Mouse (Mus musculus) neural tube, embryonic 12.5 days (tissue): ENCODE measurements around the gene Itgam. TPM values are rescaled to one million over a fixed set of nuclear protein-coding genes. Genes with fewer than 3 reads are reported as not detected.

Source experiments
- ATAC-seq: fragments of 200-750 bp; cut with Nextera tagmentation; 2 replicates; pipeline ENCODE4 v1.8.0; 2017; ENCODE audit warnings: low read depth, mild to moderate bottlenecking, moderate TSS enrichment, moderate library complexity; ENCODE audit not compliant: low FRiP score
- H3K27ac ChIP-seq: fragments of 300-500 bp; sonication (generic); 2 replicates; pipeline ENCODE4 v1.5.1; 2016
- H3K27me3 ChIP-seq: fragments of 300-500 bp; sonication (generic); replicated peaks from 2 replicates; pipeline ENCODE4 v1.6.1; 2016; ENCODE audit warnings: mild to moderate bottlenecking
- H3K36me3 ChIP-seq: fragments of 300-500 bp; sonication (generic); 2 replicates; pipeline ENCODE4 v1.6.1; 2016; ENCODE audit warnings: mild to moderate bottlenecking
- H3K4me1 ChIP-seq: fragments of 300-500 bp; sonication (generic); 2 replicates; pipeline ENCODE4 v1.6.1; 2016
- H3K4me2 ChIP-seq: fragments of 300-500 bp; sonication (generic); replicated peaks from 2 replicates; pipeline ENCODE4 v1.6.1; 2016; ENCODE audit warnings: mild to moderate bottlenecking
- H3K4me3 ChIP-seq: fragments of 300-500 bp; sonication (generic); 2 replicates; pipeline ENCODE4 v1.5.1; 2016
- H3K9ac ChIP-seq: fragments of 300-500 bp; sonication (generic); 2 replicates; pipeline ENCODE4 v1.6.1; 2016; ENCODE audit warnings: mild to moderate bottlenecking
- H3K9me3 ChIP-seq: fragments of 300-500 bp; sonication (generic); 2 replicates; pipeline ENCODE4 v1.6.1; 2016; ENCODE audit warnings: mild to moderate bottlenecking
- WGBS: fragments of 180-500 bp; shearing (Covaris S2); methylation state at CpG from one replicate; pipeline ENCODE4 v1.1.7; 2016; 5-methylcytosine and 5-hydroxymethylcytosine counted together
- polyA plus RNA-seq: library from polyadenylated mRNA; unstranded; fragments of >200 nt; fragmentation: Nextera tagmentation; extraction: Ambion mirVana; gene quantifications from 2 replicates; pipeline ENCODE4 v1.2.1, GENCODE M21; 2016

Itgam gene
- polyA plus RNA-seq, 1 experiment from 2014 or later: 0.91 TPM

GRCm38 (mm10) chr7:128063211-128063781 lies 856 bp downstream of the Itgam start:
- Histone ChIP-seq H3K27ac (no peak overlapping the region), H3K4me2 (no peak overlapping the region), H3K4me3 (no peak overlapping the region), H3K27me3 (no peaks in the 10 kb centered on the region), H3K9ac (no peak overlapping the region), H3K36me3 (no peaks in the 10 kb centered on the region), H3K4me1 (no peaks in the 10 kb centered on the region), H3K9me3 (no peaks in the 10 kb centered on the region)
- no peak for ATAC-seq
- WGBS: 81% methylated on average over 6 of the region's 6 CpGs

DNA sequence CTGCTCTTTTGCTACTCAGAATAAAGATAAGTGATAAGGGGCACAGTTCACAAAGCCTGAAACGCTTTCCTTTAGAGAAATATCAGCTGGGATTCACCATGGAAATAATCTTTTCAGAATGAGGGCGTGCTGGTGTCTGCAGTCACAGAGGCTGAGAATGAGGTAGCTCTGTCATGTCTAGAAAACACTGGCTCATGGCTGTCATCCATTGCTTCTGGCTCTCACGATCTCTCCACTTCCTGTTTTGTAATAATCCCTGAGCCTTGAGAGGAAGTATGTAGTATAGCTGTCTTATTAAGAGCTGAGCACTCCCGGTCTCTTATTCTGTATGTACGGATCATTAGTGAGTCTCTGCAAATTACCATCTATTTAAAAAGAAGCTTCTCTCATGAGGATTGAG lies 3.1 kb downstream of the Itgam start:
- 88% methylated on average over 5 of the region's 5 CpGs for WGBS
- no peaks in the 10 kb centered on the region for H3K36me3 ChIP-seq
- ATAC-seq: no peak
- H3K4me1 ChIP-seq: no peaks in the 10 kb centered on the region
- no peaks in the 10 kb centered on the region for H3K9me3 ChIP-seq
- no peak overlapping the region for H3K4me3 ChIP-seq
- H3K4me2 ChIP-seq: no peak overlapping the region
- no peaks in the 10 kb centered on the region for H3K27me3 ChIP-seq
- no peak overlapping the region for H3K9ac ChIP-seq
- H3K27ac ChIP-seq: no peak overlapping the region

- Histone ChIP-seq H3K9ac (no peak overlapping the region), H3K4me2 (no peak overlapping the region), H3K4me1 (no peaks in the 10 kb centered on the region), H3K27me3 (no peaks in the 10 kb centered on the region), H3K36me3 (no peaks in the 10 kb centered on the region), H3K4me3 (no peak overlapping the region), H3K9me3 (no peaks in the 10 kb centered on the region), H3K27ac (no peak overlapping the region)
- ATAC-seq: no peak
- 63% methylated on average over 3 of the region's 3 CpGs for WGBS
Observed at GRCm38 (mm10) chr7:128067847-128068246, 5.4 kb downstream of the Itgam start.

GRCm38 (mm10) chr7:128069844-128070243 lies 7.4 kb downstream of the Itgam start:
- Histone ChIP-seq H3K27ac (no peak overlapping the region), H3K27me3 (no peaks in the 10 kb centered on the region), H3K36me3 (no peaks in the 10 kb centered on the region), H3K9ac (no peak overlapping the region), H3K4me2 (no peak overlapping the region), H3K9me3 (no peaks in the 10 kb centered on the region), H3K4me3 (no peak overlapping the region), H3K4me1 (no peaks in the 10 kb centered on the region)
- WGBS: 71% methylated on average over 2 of the region's 2 CpGs
- no peak for ATAC-seq

GRCm38 (mm10) chr7:128071816-128072215 lies 9.4 kb downstream of the Itgam start:
- H3K4me1 ChIP-seq: no peaks in the 10 kb centered on the region
- H3K9me3 ChIP-seq: no peaks in the 10 kb centered on the region
- H3K4me3 ChIP-seq: no peak overlapping the region
- 78% methylated on average over 4 of the region's 4 CpGs for WGBS
- H3K27me3 ChIP-seq: no peaks in the 10 kb centered on the region
- no peak overlapping the region for H3K9ac ChIP-seq
- H3K4me2 ChIP-seq: no peak overlapping the region
- H3K27ac ChIP-seq: no peak overlapping the region
- no peak for ATAC-seq
- H3K36me3 ChIP-seq: no peaks in the 10 kb centered on the region

DNA sequence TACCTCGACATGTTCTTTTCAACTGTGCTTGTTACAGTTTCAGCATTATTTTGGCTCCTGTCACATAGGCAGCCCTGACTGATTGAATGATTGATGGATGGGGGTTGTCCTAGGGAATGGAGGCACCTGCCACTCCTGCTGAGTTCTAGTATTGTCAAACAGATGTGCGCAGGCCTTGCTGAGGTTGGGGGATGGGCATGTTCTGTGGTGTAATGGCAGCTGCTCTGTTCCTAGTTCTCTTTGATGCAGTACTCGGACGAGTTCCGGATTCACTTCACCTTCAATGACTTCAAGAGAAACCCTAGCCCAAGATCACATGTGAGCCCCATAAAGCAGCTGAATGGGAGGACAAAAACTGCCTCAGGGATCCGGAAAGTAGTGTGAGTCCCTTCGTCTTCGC lies 17.6 kb downstream of the Itgam start:
- Histone ChIP-seq H3K9me3 (no peaks in the 10 kb centered on the region), H3K9ac (no peak overlapping the region), H3K27me3 (no peaks in the 10 kb centered on the region), H3K36me3 (no peaks in the 10 kb centered on the region), H3K4me2 (no peak overlapping the region), H3K4me3 (no peak overlapping the region), H3K4me1 (no peaks in the 10 kb centered on the region), H3K27ac (no peak overlapping the region)
- ATAC-seq: no peak
- WGBS: 69% methylated on average over 8 of the region's 8 CpGs

DNA sequence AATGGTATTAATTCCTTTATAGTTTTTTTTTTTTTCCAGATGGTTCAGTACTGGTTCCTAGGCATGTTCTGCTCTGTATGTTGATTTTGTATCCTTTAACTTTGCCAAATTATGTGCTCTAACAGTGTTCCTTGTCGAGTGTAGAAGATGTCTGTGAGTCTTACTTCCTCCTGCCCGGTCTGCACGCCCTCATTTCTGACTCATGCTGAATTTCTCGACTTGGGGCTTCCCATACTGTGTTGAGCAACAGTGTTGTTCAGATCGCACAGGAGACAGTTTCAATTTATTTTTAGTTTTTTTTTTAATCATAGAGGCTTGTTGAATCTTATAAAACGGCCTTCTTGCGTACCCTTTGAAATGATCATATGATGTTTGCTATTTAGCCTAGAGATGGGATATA lies 26.7 kb downstream of the Itgam start:
- no peak for ATAC-seq
- WGBS: 87% methylated on average over 7 of the region's 7 CpGs
- Histone ChIP-seq H3K4me1 (no peaks in the 10 kb centered on the region), H3K9ac (no peak overlapping the region), H3K9me3 (no peaks in the 10 kb centered on the region), H3K27me3 (no peaks in the 10 kb centered on the region), H3K27ac (no peak overlapping the region), H3K4me2 (no peak overlapping the region), H3K4me3 (no peak overlapping the region), H3K36me3 (no peaks in the 10 kb centered on the region)

DNA sequence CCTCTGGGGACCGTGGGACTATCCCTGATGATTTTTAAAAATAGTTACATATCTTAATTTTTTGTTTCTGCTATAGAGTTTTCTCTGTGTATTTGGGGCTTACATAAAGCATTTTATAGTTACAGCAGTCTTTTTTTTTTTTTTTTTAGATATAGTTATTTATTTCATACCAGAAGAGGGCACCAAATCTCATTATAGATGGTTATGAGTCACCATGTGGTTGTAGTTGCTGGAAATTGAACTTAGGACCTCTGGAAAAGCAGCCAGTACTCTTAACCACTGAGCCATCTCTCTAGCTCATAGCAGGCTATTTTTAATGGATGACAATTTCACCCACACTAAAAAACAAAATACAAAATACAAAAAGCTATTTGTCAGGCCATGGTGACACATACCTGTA lies 35.7 kb downstream of the Itgam start:
- ATAC-seq: no peak
- H3K9me3 ChIP-seq: no peaks in the 10 kb centered on the region
- no peaks in the 10 kb centered on the region for H3K27me3 ChIP-seq
- no peaks in the 10 kb centered on the region for H3K4me1 ChIP-seq
- no peak overlapping the region for H3K4me2 ChIP-seq
- no peak overlapping the region for H3K4me3 ChIP-seq
- WGBS: 83% methylated on average over 1 of the region's 1 CpGs
- H3K9ac ChIP-seq: no peak overlapping the region
- H3K27ac ChIP-seq: no peak overlapping the region
- no peaks in the 10 kb centered on the region for H3K36me3 ChIP-seq

GRCm38 (mm10) chr7:128100742-128101357 lies 38.4 kb downstream of the Itgam start:
- no peak for ATAC-seq
- Histone ChIP-seq H3K4me2 (no peak overlapping the region), H3K36me3 (no peaks in the 10 kb centered on the region), H3K4me3 (no peak overlapping the region), H3K9me3 (no peaks in the 10 kb centered on the region), H3K27ac (no peak overlapping the region), H3K4me1 (no peaks in the 10 kb centered on the region), H3K9ac (no peak overlapping the region), H3K27me3 (no peaks in the 10 kb centered on the region)
- 92% methylated on average over 2 of the region's 2 CpGs for WGBS

DNA sequence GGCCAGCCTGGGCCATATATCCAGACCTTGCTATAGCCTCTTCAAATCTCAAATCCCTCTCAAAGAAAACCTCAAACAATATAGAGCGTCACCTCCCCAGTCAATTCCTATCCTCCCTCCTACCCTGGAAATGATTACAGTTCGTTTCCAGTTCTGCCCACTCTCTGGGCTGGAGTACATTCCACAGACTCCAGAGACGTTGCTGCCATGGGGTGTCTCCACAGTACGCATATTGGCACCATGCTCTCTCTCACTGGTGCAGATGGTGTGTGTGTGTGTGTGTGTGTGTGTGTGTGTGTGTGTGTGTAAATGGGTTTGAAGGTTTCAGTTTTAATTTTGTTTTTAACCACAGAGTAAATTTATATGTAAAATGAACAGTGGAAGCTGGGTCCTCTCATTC lies 42.8 kb downstream of the Itgam start:
- H3K4me3 ChIP-seq: no peak overlapping the region
- no peak overlapping the region for H3K27ac ChIP-seq
- no peak for ATAC-seq
- H3K27me3 ChIP-seq: no peaks in the 10 kb centered on the region
- no peak overlapping the region for H3K9ac ChIP-seq
- no peaks in the 10 kb centered on the region for H3K4me1 ChIP-seq
- H3K36me3 ChIP-seq: no peaks in the 10 kb centered on the region
- WGBS: 80% methylated on average over 4 of the region's 4 CpGs
- H3K9me3 ChIP-seq: no peaks in the 10 kb centered on the region
- H3K4me2 ChIP-seq: no peak overlapping the region

GRCm38 (mm10) chr7:128107462-128107861 lies 45.0 kb downstream of the Itgam start:
- Histone ChIP-seq H3K9me3 (no peaks in the 10 kb centered on the region), H3K27me3 (no peaks in the 10 kb centered on the region), H3K9ac (no peak overlapping the region), H3K36me3 (no peaks in the 10 kb centered on the region), H3K27ac (no peak overlapping the region), H3K4me3 (no peak overlapping the region), H3K4me1 (no peaks in the 10 kb centered on the region), H3K4me2 (no peak overlapping the region)
- ATAC-seq: no peak
- WGBS: 92% methylated on average over 7 of the region's 7 CpGs

- no peak overlapping the region for H3K27ac ChIP-seq
- WGBS: 70% methylated on average over 2 of the region's 2 CpGs
- H3K4me2 ChIP-seq: no peak overlapping the region
- H3K36me3 ChIP-seq: no peaks in the 10 kb centered on the region
- ATAC-seq: no peak
- no peaks in the 10 kb centered on the region for H3K4me1 ChIP-seq
- no peak overlapping the region for H3K9ac ChIP-seq
- H3K4me3 ChIP-seq: no peak overlapping the region
- no peaks in the 10 kb centered on the region for H3K27me3 ChIP-seq
- H3K9me3 ChIP-seq: no peaks in the 10 kb centered on the region
Observed at GRCm38 (mm10) chr7:128110314-128110713, 47.9 kb downstream of the Itgam start.

GRCm38 (mm10) chr7:128112131-128112530 lies 49.7 kb downstream of the Itgam start:
- WGBS: 88% methylated on average over 11 of the region's 11 CpGs
- ATAC-seq: no peak
- Histone ChIP-seq H3K9me3 (no peaks in the 10 kb centered on the region), H3K4me3 (no peak overlapping the region), H3K27ac (no peak overlapping the region), H3K27me3 (no peaks in the 10 kb centered on the region), H3K9ac (no peak overlapping the region), H3K4me1 (no peaks in the 10 kb centered on the region), H3K4me2 (no peak overlapping the region), H3K36me3 (no peaks in the 10 kb centered on the region)
